Mouse (Mus musculus) MEL (cell line): ENCODE measurements at regions not wholly inside any gene's neighbourhood (a gene's known extent, or its start where the extent isn't known, plus 50 kb on each side); places are given as distances from the start of the nearest gene placed in this dataset.

Experiments used
- DNase-seq: peaks from one replicate; pipeline ENCODE4 v3.0.0; 2011; ENCODE audit warnings: low read depth, low spot score
- H3K27ac ChIP-seq: 2 replicates; pipeline ENCODE4 v1.5.1; 2012; ENCODE audit warnings: low read depth, mild to moderate bottlenecking, control low read depth, low read length, moderate library complexity; ENCODE audit not compliant: control insufficient read depth
- H3K27me3 ChIP-seq, 2 experiments: fragments of 150-350 bp in 1 of 2; sonication (generic) in 1 of 2; 2 replicates each; pipeline ENCODE4 v1.6.1; 2012; ENCODE audit warnings: low read length in 2 of 2, mild to moderate bottlenecking in 2 of 2, improper control_type of control experiment in 1 of 2, moderate library complexity in 1 of 2; ENCODE audit not compliant: insufficient read depth in 2 of 2, control insufficient read depth in 1 of 2
- H3K36me3 ChIP-seq, 2 experiments: 2 replicates each; pipeline ENCODE4 v1.6.1; 2012 to 2014; ENCODE audit warnings: low read length in 2 of 2, improper control_type of control experiment in 1 of 2, inconsistent platforms in 1 of 2, mild to moderate bottlenecking in 1 of 2; ENCODE audit not compliant: insufficient read depth in 2 of 2, control insufficient read depth in 1 of 2
- H3K4me1 ChIP-seq, 2 experiments: fragments of 150-350 bp in 1 of 2; sonication (generic) in 1 of 2; 2 replicates each; pipeline ENCODE4 v1.6.1; 2012; ENCODE audit warnings: low read length in 2 of 2, improper control_type of control experiment in 1 of 2, mild to moderate bottlenecking in 1 of 2; ENCODE audit not compliant: insufficient read depth in 2 of 2, control insufficient read depth in 1 of 2
- H3K4me3 ChIP-seq, 2 experiments: fragments of 150-350 bp in 1 of 2; sonication (generic) in 1 of 2; 2 replicates each; pipeline ENCODE4 v1.5.1; 2012; ENCODE audit warnings: low read depth in 2 of 2, low read length in 2 of 2, mild to moderate bottlenecking in 2 of 2, moderate library complexity in 2 of 2, control low read depth in 1 of 2, improper control_type of control experiment in 1 of 2; ENCODE audit not compliant: control insufficient read depth in 1 of 2, insufficient read depth in 1 of 2
- H3K79me2 ChIP-seq: 2 replicates; pipeline ENCODE4 v1.6.1; 2012; ENCODE audit warnings: mild to moderate bottlenecking, low read length, moderate library complexity; ENCODE audit not compliant: control insufficient read depth, poor library complexity, insufficient read depth
- H3K9ac ChIP-seq: 2 replicates; pipeline ENCODE4 v1.6.1; 2012; ENCODE audit warnings: low read depth, mild to moderate bottlenecking, control low read depth, low read length, moderate library complexity; ENCODE audit not compliant: control insufficient read depth, poor library complexity, severe bottlenecking
- H3K9me3 ChIP-seq: fragments of 150-350 bp; sonication (generic); replicated peaks from 2 replicates; pipeline ENCODE4 v1.6.1; 2012; ENCODE audit warnings: mild to moderate bottlenecking, low read length, improper control_type of control experiment, moderate library complexity; ENCODE audit not compliant: insufficient read depth
- CHD2 ChIP-seq: IDR thresholded peaks from 2 replicates; pipeline ENCODE4 v1.6.1; 2011; ENCODE audit warnings: low read length, improper control_type of control experiment
- ELF1 ChIP-seq: IDR thresholded peaks from 2 replicates; pipeline ENCODE4 v1.6.1; 2014; ENCODE audit warnings: low read depth, mild to moderate bottlenecking, inconsistent platforms, low read length, improper control_type of control experiment, moderate library complexity
- EP300 ChIP-seq, 2 experiments: IDR thresholded peaks; 2 replicates each; pipeline ENCODE4 v1.6.1; 2011; ENCODE audit warnings: improper control_type of control experiment in 2 of 2, low read length in 2 of 2, low read depth in 1 of 2, mild to moderate bottlenecking in 1 of 2
- ETS1 ChIP-seq: IDR thresholded peaks from 2 replicates; pipeline ENCODE4 v1.6.1; 2012; ENCODE audit warnings: low read depth, mild to moderate bottlenecking, inconsistent platforms, low read length, improper control_type of control experiment, moderate library complexity
- KAT2A ChIP-seq: conservative IDR thresholded peaks from 2 replicates; pipeline ENCODE4 v1.6.1; 2012; ENCODE audit warnings: low read depth, low read length, improper control_type of control experiment, inconsistent platforms
- MAFK ChIP-seq: IDR thresholded peaks from 2 replicates; pipeline ENCODE4 v1.6.1; 2011; ENCODE audit warnings: low read depth, mild to moderate bottlenecking, low read length, improper control_type of control experiment, borderline replicate concordance
- MAZ ChIP-seq: IDR thresholded peaks from 2 replicates; pipeline ENCODE4 v1.6.1; 2012; ENCODE audit warnings: low read depth, mild to moderate bottlenecking, inconsistent platforms, low read length, improper control_type of control experiment
- NRF1 ChIP-seq: IDR thresholded peaks from 2 replicates; pipeline ENCODE4 v1.6.1; 2014; ENCODE audit warnings: low read depth, mild to moderate bottlenecking, inconsistent platforms, low read length, improper control_type of control experiment, moderate library complexity; ENCODE audit not compliant: poor library complexity, insufficient read depth, severe bottlenecking
- POLR2AphosphoS2 ChIP-seq: IDR thresholded peaks from 2 replicates; pipeline ENCODE4 v1.6.1; 2011; ENCODE audit warnings: low read length, improper control_type of control experiment
- POLR2AphosphoS5 ChIP-seq: IDR thresholded peaks from 2 replicates; pipeline ENCODE4 v1.6.1; 2012; ENCODE audit warnings: low read depth, borderline replicate concordance, mild to moderate bottlenecking, inconsistent platforms, low read length, moderate library complexity, mixed read lengths
- SMC3 ChIP-seq: IDR thresholded peaks from 2 replicates; pipeline ENCODE4 v1.6.1; 2011; ENCODE audit warnings: low read depth, low read length, improper control_type of control experiment
- TBP ChIP-seq: IDR thresholded peaks from 2 replicates; pipeline ENCODE4 v1.8.0; 2011; ENCODE audit warnings: low read depth, low read length, improper control_type of control experiment
- UBTF ChIP-seq: IDR thresholded peaks from 2 replicates; pipeline ENCODE4 v1.6.1; 2012; ENCODE audit warnings: low read depth, mild to moderate bottlenecking, inconsistent platforms, low read length, improper control_type of control experiment, moderate library complexity, borderline replicate concordance; ENCODE audit not compliant: insufficient read depth
- USF2 ChIP-seq, 2 experiments: IDR thresholded peaks; 2 replicates each; pipeline ENCODE4 v1.6.1; 2011 to 2012; ENCODE audit warnings: improper control_type of control experiment in 2 of 2, low read length in 2 of 2, borderline replicate concordance in 1 of 2, inconsistent platforms in 1 of 2, low read depth in 1 of 2, mild to moderate bottlenecking in 1 of 2; ENCODE audit not compliant: insufficient read depth in 1 of 2
- ZKSCAN1 ChIP-seq: IDR thresholded peaks from 2 replicates; pipeline ENCODE4 v1.6.1; 2012; ENCODE audit warnings: low read depth, mild to moderate bottlenecking, inconsistent platforms, low read length, improper control_type of control experiment, moderate library complexity

DNA sequence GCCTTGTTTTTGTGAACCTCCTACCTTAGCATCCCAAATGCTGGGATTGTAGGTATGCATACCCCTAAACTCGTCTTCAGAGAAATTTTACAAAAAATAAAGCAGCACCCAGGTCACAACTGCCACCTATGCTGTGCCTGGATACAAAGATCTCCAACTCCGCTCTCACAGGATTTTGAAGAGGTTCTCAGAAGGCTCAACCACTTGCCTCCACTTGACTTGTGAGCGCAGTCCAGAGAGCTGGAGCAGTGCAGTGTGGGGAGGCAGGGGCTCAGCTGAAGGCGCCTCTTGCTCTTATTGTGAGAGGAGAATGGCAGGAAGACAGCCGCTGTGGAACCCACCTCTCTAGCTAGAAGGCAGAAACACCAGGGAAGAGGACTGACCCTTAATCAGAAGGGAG is 182.9 kb downstream of the Rap2a start:
- Histone ChIP-seq H3K4me3 (no peak overlapping the region), H3K9me3 (no peaks in the 10 kb centered on the region)

DNA sequence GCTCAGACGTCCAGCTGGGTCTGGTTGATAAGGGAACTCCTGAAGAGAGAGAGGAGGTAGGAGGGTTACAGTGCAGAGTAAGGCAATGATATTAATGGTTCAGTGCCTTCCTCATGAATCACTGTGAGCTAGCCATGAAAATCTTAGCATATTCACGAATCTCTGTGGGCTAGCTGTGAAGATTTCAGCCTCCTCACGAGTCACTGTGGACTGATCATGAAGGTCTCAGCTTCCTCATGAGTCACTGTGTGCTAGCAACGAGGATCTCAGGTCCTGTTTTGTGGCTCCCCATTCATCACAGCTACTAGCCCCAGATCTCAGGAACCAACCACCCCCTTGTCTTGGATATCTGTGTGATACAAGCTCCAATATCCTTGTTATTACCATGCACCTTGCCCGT is 191.4 kb downstream of the Rap2a start:
- no peak for DNase-seq

More for the DNA sequence above, 182.9 kb downstream of the Rap2a start:
- DNase-seq, result no peak
- H3K9ac ChIP-seq, result no peak overlapping the region
- no peaks in the 10 kb centered on the region for H3K27me3 ChIP-seq
- no peaks in the 10 kb centered on the region for H3K79me2 ChIP-seq
- H3K4me1 ChIP-seq, result no peaks in the 10 kb centered on the region
- TF ChIP-seq MAFK (no peak), POLR2AphosphoS2 (no peak), ELF1 (no peak), NRF1 (no peak)
- no peaks in the 10 kb centered on the region for H3K36me3 ChIP-seq
- no peak overlapping the region for H3K27ac ChIP-seq

DNA sequence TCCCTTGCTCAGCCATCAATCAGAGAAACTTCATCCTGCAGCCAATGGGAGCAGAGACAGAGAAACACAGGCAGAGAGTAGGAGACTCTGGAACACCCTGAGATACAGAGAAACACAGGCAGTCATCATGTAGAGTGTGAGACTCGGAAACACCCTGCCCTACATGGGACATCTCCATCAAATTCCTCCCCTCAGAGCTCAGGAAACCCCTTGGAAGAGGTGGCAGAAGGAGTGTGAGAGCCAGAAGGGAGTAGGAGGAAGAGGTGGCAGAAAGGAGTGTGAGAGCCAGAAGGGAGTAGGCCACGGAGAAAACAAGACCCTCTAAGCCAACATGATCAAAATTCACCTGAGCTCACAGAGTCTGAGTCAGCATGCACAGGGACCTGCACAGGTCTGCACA is 197.5 kb downstream of the Rap2a start:
- Histone ChIP-seq H3K79me2 (no peaks in the 10 kb centered on the region), H3K9ac (no peak overlapping the region)
- TF ChIP-seq CHD2 (no peak), POLR2AphosphoS5 (no peak), EP300 (IDR thresholded peaks at IDR 0.05; ENCODE audit: low read depth in 1 of 2, low read length in 2 of 2) (no peak), ZKSCAN1 (no peak), USF2 (IDR thresholded peaks at IDR 0.05; ENCODE audit: borderline replicate concordance in 1 of 2, insufficient read depth in 1 of 2, low read depth in 1 of 2, low read length in 2 of 2) (no peak), MAZ (no peak), TBP (no peak), MAFK (no peak), ETS1 (no peak), KAT2A (no peak)
- TF ChIP-seq, all 39 proteins: peak for 0
- no peaks in the 10 kb centered on the region for H3K36me3 ChIP-seq
- H3K27me3 ChIP-seq, result no peaks in the 10 kb centered on the region; a peak in 1 of 4 replicates
- no peaks in the 10 kb centered on the region for H3K4me1 ChIP-seq
- no peak overlapping the region for H3K27ac ChIP-seq
- no peak overlapping the region for H3K4me3 ChIP-seq
- no peaks in the 10 kb centered on the region for H3K9me3 ChIP-seq
- DNase-seq, result no peak

More for the DNA sequence above, 191.4 kb downstream of the Rap2a start:
- H3K9ac ChIP-seq, result no peak overlapping the region
- no peak for TF ChIP-seq UBTF
- TF ChIP-seq SMC3, result no peak
- no peak for TF ChIP-seq MAZ
- no peaks in the 10 kb centered on the region for H3K36me3 ChIP-seq
- H3K4me1 ChIP-seq, result no peaks in the 10 kb centered on the region
- H3K27me3 ChIP-seq, result no peaks in the 10 kb centered on the region; a peak in 1 of 4 replicates
- H3K27ac ChIP-seq, result no peak overlapping the region
- no peaks in the 10 kb centered on the region for H3K79me2 ChIP-seq
- no peaks in the 10 kb centered on the region for H3K9me3 ChIP-seq
- H3K4me3 ChIP-seq, result no peak overlapping the region
